Mouse (Mus musculus) midbrain, embryonic 14.5 days (tissue): ENCODE data around the gene Arhgef15. TPM values are rescaled to one million over a fixed set of nuclear protein-coding genes. Genes with fewer than 3 reads are reported as not detected.
"Not testable (repeated sequence)": the region's sequence is repeated elsewhere in the genome, so short reads cannot be mapped to it uniquely, and the experiment has no call there.

Experiments
- ATAC-seq: fragments of 200-750 bp; cut with Nextera tagmentation; 2 replicates; pipeline ENCODE4 v1.8.0; 2017; ENCODE audit warnings: moderate number of reproducible peaks, moderate library complexity; ENCODE audit not compliant: low FRiP score, low TSS enrichment
- DNase-seq: peaks from one replicate; pipeline ENCODE4 v3.0.0-alpha.2; 2015
- H3K27ac ChIP-seq: fragments of 300-500 bp; sonication (generic); replicated peaks from 2 replicates; pipeline ENCODE4 v1.5.1; 2014; ENCODE audit warnings: mild to moderate bottlenecking, low read depth, low read length, moderate library complexity
- H3K27me3 ChIP-seq: fragments of 300-500 bp; sonication (generic); 2 replicates; pipeline ENCODE4 v1.6.1; 2014; ENCODE audit warnings: low read length, control low read depth, mixed read lengths; ENCODE audit not compliant: control insufficient read depth, insufficient read depth
- H3K36me3 ChIP-seq: fragments of 300-500 bp; sonication (generic); 2 replicates; pipeline ENCODE4 v1.6.1; 2014; ENCODE audit warnings: low read length, control low read depth; ENCODE audit not compliant: control insufficient read depth, insufficient read depth
- H3K4me1 ChIP-seq: fragments of 300-500 bp; sonication (generic); 2 replicates; pipeline ENCODE4 v1.6.1; 2014; ENCODE audit warnings: mild to moderate bottlenecking, antibody characterized with exemption, low read length, control low read depth; ENCODE audit not compliant: control insufficient read depth, insufficient read depth
- H3K4me2 ChIP-seq: fragments of 300-500 bp; sonication (generic); 2 replicates; pipeline ENCODE4 v1.6.1; 2014; ENCODE audit warnings: mild to moderate bottlenecking, low read length, moderate library complexity
- H3K4me3 ChIP-seq: fragments of 300-500 bp; sonication (generic); replicated peaks from 2 replicates; pipeline ENCODE4 v1.5.1; 2014; ENCODE audit warnings: low read depth, low read length
- H3K9ac ChIP-seq: fragments of 300-500 bp; sonication (generic); replicated peaks from 2 replicates; pipeline ENCODE4 v1.6.1; 2014; ENCODE audit warnings: mild to moderate bottlenecking, low read length, moderate library complexity
- H3K9me3 ChIP-seq: fragments of 300-500 bp; sonication (generic); 2 replicates; pipeline ENCODE4 v1.6.1; 2016; ENCODE audit warnings: low read length, control low read depth, mixed read lengths; ENCODE audit not compliant: control insufficient read depth
- WGBS: fragments of 180-500 bp; shearing (Covaris S2); extraction: QIAGEN DNeasy Blood & Tissue Kit; methylation state at CpG from one replicate; pipeline ENCODE4 v1.1.7; 2014; 5-methylcytosine and 5-hydroxymethylcytosine counted together
- polyA plus RNA-seq: library from polyadenylated mRNA; unstranded; fragments of >200 nt; fragmentation: Nextera tagmentation; extraction: Ambion mirVana; gene quantifications from 2 replicates; pipeline ENCODE4 v1.2.1, GENCODE M21; 2014

Gene Arhgef15
- polyA plus RNA-seq, 1 experiment from 2014 or later = 19.5 TPM

DNA sequence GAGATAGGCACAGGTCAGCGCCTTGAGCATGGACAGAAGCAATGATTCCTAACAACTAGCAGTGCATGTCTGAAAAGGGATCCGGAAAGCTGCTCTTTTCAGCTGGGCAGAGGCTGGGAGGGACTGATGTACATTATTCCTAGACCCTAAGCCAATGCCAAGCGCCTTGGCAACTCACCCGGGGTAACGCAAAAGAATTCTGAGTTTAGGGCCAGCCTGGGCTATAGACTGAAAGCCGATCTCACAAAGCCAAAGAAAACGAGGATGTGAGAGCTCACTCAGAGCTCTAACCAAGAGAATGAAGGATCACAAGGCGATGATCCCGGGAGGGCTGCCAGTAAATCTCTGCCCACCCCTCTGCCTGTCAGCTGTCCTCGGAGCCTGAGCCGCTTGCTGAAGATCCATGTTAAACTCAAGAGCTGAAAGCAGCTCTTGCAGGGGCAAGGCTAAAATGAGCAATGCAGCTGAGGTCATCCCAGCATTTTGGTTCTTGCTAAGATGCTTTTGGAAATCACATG, 30.1 kb upstream of the Arhgef15 start:
- WGBS = 87% methylated on average over 11 of the region's 11 CpGs
- H3K27ac ChIP-seq = no peak overlapping the region
- H3K9ac ChIP-seq = no peak overlapping the region
- no peaks in the 10 kb centered on the region for H3K4me1 ChIP-seq
- no peak overlapping the region for H3K4me2 ChIP-seq
- no peak overlapping the region for H3K4me3 ChIP-seq
- DNase-seq = peak; percentile 4
- H3K27me3 ChIP-seq = no peaks in the 10 kb centered on the region
- peaks cover 64% of the 10 kb centered on the region for H3K36me3 ChIP-seq
- no peaks in the 10 kb centered on the region for H3K9me3 ChIP-seq
- ATAC-seq = no peak

DNA sequence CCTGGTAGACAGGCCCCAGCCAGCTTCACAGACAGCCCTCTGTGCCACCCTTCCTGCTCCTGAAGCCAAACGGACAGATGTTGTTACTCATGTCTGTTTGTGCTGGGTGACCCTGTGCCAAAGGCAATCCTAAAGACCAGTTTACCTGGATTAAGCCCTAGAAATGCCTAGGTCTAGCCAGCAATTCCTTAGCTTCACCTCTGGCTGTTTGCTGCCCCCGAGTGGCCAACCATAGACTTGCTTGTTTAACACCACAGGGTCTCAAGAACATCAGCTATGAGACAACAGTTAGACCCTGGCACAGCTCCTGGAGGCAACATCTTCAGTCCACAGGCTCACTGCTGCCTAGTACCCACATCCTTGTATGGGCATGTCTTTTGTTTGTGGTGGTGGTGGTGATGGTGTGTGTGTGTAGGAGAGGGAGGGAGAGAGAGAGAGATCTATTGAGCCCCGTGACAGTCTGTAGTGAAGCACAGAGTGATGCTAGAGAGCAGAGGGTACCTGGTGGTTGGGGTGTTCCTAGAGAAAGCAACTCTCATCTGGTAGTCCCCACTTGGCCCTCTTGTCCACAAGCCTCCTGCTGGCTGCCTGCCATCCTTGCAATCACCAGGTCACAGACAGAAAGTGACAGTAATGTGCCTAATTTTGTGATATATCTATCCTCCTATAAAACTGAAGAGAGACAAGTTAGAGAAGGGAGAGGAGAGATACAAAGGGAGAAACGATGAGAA, 25.5 kb upstream of the Arhgef15 start:
- H3K9ac ChIP-seq = no peak overlapping the region
- no peak overlapping the region for H3K4me2 ChIP-seq
- no peaks in the 10 kb centered on the region for H3K4me1 ChIP-seq
- peak; percentile 89 for DNase-seq
- no peak for ATAC-seq
- H3K9me3 ChIP-seq = no peaks in the 10 kb centered on the region
- WGBS = 36% methylated on average over 4 of the region's 4 CpGs
- H3K36me3 ChIP-seq = peaks cover 19% of the 10 kb centered on the region
- no peaks in the 10 kb centered on the region for H3K27me3 ChIP-seq
- H3K4me3 ChIP-seq = no peak overlapping the region
- no peak overlapping the region for H3K27ac ChIP-seq

DNA sequence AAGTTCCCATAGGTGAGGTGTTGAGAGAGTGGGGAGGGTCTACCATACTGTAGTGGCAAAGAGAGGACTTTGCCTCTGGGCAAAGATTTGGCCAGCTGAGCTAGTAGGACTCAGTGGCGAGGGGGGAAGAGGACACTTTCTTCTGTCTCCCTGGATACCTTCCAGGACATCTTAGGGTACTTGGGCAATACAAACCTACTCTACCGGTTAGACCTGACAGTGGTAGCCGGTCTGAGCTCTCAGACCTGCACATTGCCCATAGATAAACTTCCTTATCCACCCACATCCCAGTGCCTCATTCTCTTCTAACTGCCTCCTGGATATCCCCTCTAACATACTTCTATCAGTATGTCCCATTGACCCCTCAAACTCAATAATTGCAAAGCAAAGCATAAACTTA, 23.6 kb upstream of the Arhgef15 start:
- Histone ChIP-seq H3K27ac (no peak overlapping the region), H3K4me2 (no peak overlapping the region), H3K36me3 (peaks cover 2% of the 10 kb centered on the region; the same call in 1 of the 2 replicates), H3K9me3 (no peaks in the 10 kb centered on the region), H3K4me3 (no peak overlapping the region), H3K27me3 (no peaks in the 10 kb centered on the region), H3K4me1 (no peaks in the 10 kb centered on the region), H3K9ac (no peak overlapping the region)
- WGBS = 85% methylated on average over 3 of the region's 3 CpGs
- DNase-seq (no peak), ATAC-seq (no peak)

DNA sequence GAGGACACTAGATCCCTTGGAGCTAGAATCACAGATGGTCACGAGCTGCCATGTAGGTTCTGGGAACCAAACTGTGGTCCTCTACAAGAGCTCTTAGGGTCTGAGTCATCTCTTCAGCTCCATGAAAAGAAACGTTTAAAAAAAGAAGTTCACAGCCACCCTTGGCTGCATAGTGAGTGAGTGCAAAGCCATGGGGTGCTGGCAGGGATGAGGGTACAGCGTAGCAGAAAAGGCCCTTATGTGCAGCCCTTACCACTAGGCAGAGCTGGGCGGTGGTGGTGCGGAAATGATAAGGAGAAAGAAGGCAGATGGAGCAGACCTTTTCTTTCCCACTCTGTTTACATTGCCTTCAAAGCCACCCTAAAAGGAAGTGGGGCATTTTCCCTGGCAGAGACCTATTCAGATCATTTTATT, 22.0 kb upstream of the Arhgef15 start:
- Histone ChIP-seq H3K4me2 (no peak overlapping the region), H3K27ac (no peak overlapping the region), H3K4me3 (no peak overlapping the region), H3K27me3 (no peaks in the 10 kb centered on the region), H3K9me3 (no peaks in the 10 kb centered on the region), H3K36me3 (no peaks in the 10 kb centered on the region), H3K4me1 (no peaks in the 10 kb centered on the region), H3K9ac (no peak overlapping the region)
- no peak for ATAC-seq
- WGBS = 57% methylated on average over 5 of the region's 5 CpGs
- DNase-seq = no peak

DNA sequence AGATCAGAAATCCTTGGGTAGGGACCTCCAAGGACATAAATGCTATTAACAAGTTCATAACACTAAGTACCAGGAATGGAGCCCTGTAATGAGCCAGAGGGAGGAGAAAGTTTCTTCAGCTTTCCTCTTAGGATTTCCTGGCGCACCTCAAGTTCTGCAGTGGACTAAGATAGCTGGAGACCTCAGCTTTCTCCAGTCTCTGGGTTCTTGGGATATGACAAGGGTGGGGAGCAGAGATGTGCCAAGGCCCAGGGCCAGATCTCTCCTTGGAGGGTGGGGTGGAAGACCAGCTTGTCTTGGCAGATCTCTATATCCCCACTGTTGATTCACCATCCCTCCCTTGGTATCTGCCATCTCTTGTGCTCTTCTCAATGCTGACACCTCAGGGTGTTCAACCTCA, 18.3 kb upstream of the Arhgef15 start:
- Histone ChIP-seq H3K4me2 (no peak overlapping the region), H3K36me3 (no peaks in the 10 kb centered on the region), H3K4me1 (peaks cover 8% of the 10 kb centered on the region; the same call in 1 of the 2 replicates), H3K27me3 (no peaks in the 10 kb centered on the region), H3K9ac (no peak overlapping the region), H3K27ac (no peak overlapping the region), H3K9me3 (no peaks in the 10 kb centered on the region), H3K4me3 (no peak overlapping the region)
- 100% methylated on average over 1 of the region's 1 CpGs for WGBS
- ATAC-seq = no peak
- DNase-seq = no peak

DNA sequence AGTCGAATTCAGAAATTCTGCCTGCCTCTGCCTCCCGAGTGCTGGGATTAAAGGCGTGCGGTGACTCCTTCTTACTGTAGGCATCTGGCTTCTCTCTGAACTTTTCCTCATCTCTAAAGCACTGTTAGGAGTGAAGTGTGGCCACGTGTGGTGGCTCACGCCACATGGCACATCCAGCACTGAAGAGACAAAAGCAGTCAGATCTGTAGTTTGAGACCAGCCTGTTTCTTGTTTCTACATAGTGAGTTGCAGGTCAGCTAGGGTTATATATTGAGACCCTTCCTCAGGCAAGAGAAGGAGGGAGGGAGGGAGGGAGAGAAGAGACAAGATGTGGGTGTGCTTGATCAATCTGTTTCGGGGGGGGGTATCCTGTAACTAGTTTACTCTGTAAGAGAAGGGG, 17.8 kb upstream of the Arhgef15 start, which contains the start of gene Rangrf:
Rangrf (minus strand) TSS at position 101 of the 400 bp plus-strand sequence.
- Histone ChIP-seq H3K9me3 (no peaks in the 10 kb centered on the region), H3K27me3 (no peaks in the 10 kb centered on the region), H3K4me2 (peak within 1 kb of the TSS; percentile 64), H3K27ac (no peak within 1 kb of the TSS), H3K9ac (no peak within 1 kb of the TSS), H3K4me1 (peaks cover 8% of the 10 kb centered on the region; the same call in 1 of the 2 replicates), H3K36me3 (no peaks in the 10 kb centered on the region), H3K4me3 (peak within 1 kb of the TSS; percentile 37)
- WGBS = 84% methylated on average over 7 of the region's 7 CpGs
- DNase-seq (no peak), ATAC-seq (no peak)

DNA sequence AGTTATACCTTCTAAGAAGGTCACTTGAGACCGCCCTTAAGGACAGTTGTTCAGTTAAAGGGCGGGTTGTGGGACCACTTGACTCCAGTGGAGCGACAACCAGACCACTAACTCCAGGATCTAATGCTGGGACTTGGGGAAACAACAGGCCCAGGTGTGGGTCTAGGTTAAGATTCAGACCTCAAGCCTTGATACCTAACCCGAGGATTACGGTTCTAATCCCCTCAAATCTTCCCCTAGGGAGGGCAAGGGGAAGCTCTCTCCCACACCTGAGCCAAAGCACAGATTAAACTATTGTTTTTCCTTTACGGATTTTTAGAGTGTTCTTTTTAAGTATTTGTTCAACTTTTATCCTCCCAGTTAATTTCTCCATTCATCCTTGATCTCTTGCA, 16.8 kb upstream of the Arhgef15 start:
- H3K9me3 ChIP-seq = no peaks in the 10 kb centered on the region
- no peak overlapping the region for H3K27ac ChIP-seq
- H3K4me3 ChIP-seq = peak overlapping the region; percentile 37
- no peaks in the 10 kb centered on the region for H3K36me3 ChIP-seq
- ATAC-seq (no peak), DNase-seq (no peak)
- 27% methylated on average over 6 of the region's 6 CpGs for WGBS
- H3K4me1 ChIP-seq = peaks cover 8% of the 10 kb centered on the region; the same call in 1 of the 2 replicates
- peak overlapping the region; percentile 64 for H3K4me2 ChIP-seq
- H3K9ac ChIP-seq = no peak overlapping the region
- no peaks in the 10 kb centered on the region for H3K27me3 ChIP-seq

DNA sequence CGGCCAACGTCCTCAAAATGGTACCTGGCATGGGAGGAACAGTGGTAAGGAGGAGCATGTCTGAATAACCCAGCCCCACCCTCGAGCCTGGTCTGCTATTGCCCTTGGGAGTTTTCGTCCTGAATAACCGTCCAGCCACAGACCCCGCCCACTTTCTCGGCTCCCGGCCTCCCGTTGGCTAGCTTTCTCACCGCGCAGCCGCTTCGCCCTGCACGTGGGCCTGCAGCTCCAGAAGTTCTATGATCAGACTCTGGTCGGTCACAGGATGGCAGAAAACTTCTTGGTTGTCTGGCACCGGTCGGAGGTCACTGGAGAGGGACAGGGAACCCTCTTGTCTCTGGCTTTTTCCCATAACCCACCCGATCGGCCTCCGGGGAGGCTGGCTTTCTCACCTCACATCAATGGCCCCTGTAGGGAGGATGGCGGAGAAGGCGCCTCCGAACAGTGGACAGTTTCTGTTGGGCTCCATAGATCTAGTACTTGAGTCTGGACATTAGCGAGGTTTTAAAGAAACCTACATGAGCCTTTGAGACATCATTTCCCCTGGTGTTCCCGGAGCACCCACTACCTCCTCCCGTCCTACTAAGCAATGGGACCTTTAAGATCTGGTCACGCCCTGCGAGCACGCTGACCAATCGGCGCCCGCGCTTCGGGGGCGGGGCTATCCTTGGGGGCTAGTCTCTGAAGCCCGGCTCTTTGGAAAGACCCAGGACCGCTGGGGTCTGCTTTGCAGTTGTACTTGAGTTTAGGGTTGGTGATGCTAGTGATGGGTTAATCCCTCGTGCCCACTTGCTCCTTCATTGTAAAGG, 16.2 kb upstream of the Arhgef15 start:
- DNase-seq = peak; percentile 88

More for the DNA sequence above, 16.2 kb upstream of the Arhgef15 start:
- H3K4me1 ChIP-seq, H3K27me3 ChIP-seq, H3K9me3 ChIP-seq, H3K9ac ChIP-seq, H3K36me3 ChIP-seq, H3K27ac ChIP-seq: not testable (repeated sequence)
- WGBS = under 1% methylated on average over 37 of the region's 38 CpGs
- peak; percentile 72 for ATAC-seq
- peak overlapping the region; percentile 37 for H3K4me3 ChIP-seq
- H3K4me2 ChIP-seq = peak overlapping the region; percentile 64
